Mouse (Mus musculus): ENCODE data around the gene Tax1bp1. TPM values are rescaled to one million over a fixed set of nuclear protein-coding genes. Genes with fewer than 3 reads are reported as not detected.

The Tax1bp1 gene
- polyA plus RNA-seq, 1 experiment from 2014 or later, result 114 TPM

- H3K4me1 ChIP-seq (replicated peaks; ENCODE audit: control insufficient read depth, insufficient read depth, low read length), result no peaks in the 10 kb centered on the region
- ATAC-seq (replicated peaks; ENCODE audit: low FRiP score) (no peak), DNase-seq (ENCODE audit: low spot score) (no peak)
- H3K9ac ChIP-seq (ENCODE audit: low read length), result no peak overlapping the region
- H3K4me3 ChIP-seq (ENCODE audit: low read depth, low read length), result no peak overlapping the region
- H3K9me3 ChIP-seq (ENCODE audit: control insufficient read depth, low read length), result no peaks in the 10 kb centered on the region
- H3K4me2 ChIP-seq (ENCODE audit: low read depth, low read length, severe bottlenecking), result no peak overlapping the region
- H3K27ac ChIP-seq (ENCODE audit: low read depth, low read length), result no peak overlapping the region
- no peaks in the 10 kb centered on the region for H3K27me3 ChIP-seq (ENCODE audit: control insufficient read depth, insufficient read depth, low read length)
- no peaks in the 10 kb centered on the region for H3K36me3 ChIP-seq (ENCODE audit: control insufficient read depth, insufficient read depth, low read length)
- WGBS, result 91% methylated on average over 6 of the region's 6 CpGs
These were observed 21.0 kb upstream of the Tax1bp1 start for GRCm38 (mm10) chr6:52692451-52693063.

GRCm38 (mm10) chr6:52697964-52698535, 15.5 kb upstream of the Tax1bp1 start:
- no peaks in the 10 kb centered on the region for H3K9me3 ChIP-seq (ENCODE audit: control insufficient read depth, low read length)
- no peak for ATAC-seq (replicated peaks; ENCODE audit: low FRiP score)
- 67% methylated on average over 4 of the region's 4 CpGs for WGBS

GRCm38 (mm10) chr6:52699050-52699449, 14.5 kb upstream of the Tax1bp1 start:
- H3K4me3 ChIP-seq (ENCODE audit: low read depth, low read length), result no peak overlapping the region
- no peak overlapping the region for H3K9ac ChIP-seq (ENCODE audit: low read length)
- H3K9me3 ChIP-seq (ENCODE audit: control insufficient read depth, low read length), result no peaks in the 10 kb centered on the region
- no peak overlapping the region for H3K27ac ChIP-seq (ENCODE audit: low read depth, low read length)
- DNase-seq (ENCODE audit: low spot score) (no peak), ATAC-seq (replicated peaks; ENCODE audit: low FRiP score) (no peak)
- no peak overlapping the region for H3K4me2 ChIP-seq (ENCODE audit: low read depth, low read length, severe bottlenecking)
- no peaks in the 10 kb centered on the region for H3K27me3 ChIP-seq (ENCODE audit: control insufficient read depth, insufficient read depth, low read length)
- no peaks in the 10 kb centered on the region for H3K36me3 ChIP-seq (ENCODE audit: control insufficient read depth, insufficient read depth, low read length)
- H3K4me1 ChIP-seq (replicated peaks; ENCODE audit: control insufficient read depth, insufficient read depth, low read length), result no peaks in the 10 kb centered on the region
- 81% methylated on average over 1 of the region's 1 CpGs for WGBS

More at GRCm38 (mm10) chr6:52697964-52698535, 15.5 kb upstream of the Tax1bp1 start:
- H3K4me2 ChIP-seq (ENCODE audit: low read depth, low read length, severe bottlenecking), result no peak overlapping the region
- H3K4me1 ChIP-seq (replicated peaks; ENCODE audit: control insufficient read depth, insufficient read depth, low read length), result no peaks in the 10 kb centered on the region
- no peak for DNase-seq (ENCODE audit: low spot score)
- H3K36me3 ChIP-seq (ENCODE audit: control insufficient read depth, insufficient read depth, low read length), result no peaks in the 10 kb centered on the region
- H3K4me3 ChIP-seq (ENCODE audit: low read depth, low read length), result no peak overlapping the region
- H3K27ac ChIP-seq (ENCODE audit: low read depth, low read length), result no peak overlapping the region
- no peaks in the 10 kb centered on the region for H3K27me3 ChIP-seq (ENCODE audit: control insufficient read depth, insufficient read depth, low read length)
- H3K9ac ChIP-seq (ENCODE audit: low read length), result no peak overlapping the region

DNA sequence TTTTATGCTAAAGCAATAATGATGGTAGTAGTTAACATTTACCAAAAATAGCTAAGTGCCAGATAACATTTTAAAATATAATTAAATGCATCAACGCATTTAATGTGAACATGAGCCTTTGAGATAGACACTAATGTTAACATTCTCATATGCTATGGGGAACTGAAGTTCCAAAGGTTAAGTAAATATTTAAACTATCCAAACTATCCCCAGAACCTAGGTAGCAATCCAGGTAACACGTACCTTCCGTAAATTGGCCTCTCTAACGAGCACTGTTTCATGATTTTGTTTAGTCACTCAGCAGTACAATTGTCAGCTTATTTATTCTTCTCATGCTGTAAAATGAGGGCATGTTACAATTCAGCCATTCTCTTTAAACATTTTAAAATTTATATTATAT, 13.6 kb upstream of the Tax1bp1 start:
- H3K27me3 ChIP-seq (ENCODE audit: control insufficient read depth, insufficient read depth, low read length), result no peaks in the 10 kb centered on the region
- no peak overlapping the region for H3K27ac ChIP-seq (ENCODE audit: low read depth, low read length)
- no peaks in the 10 kb centered on the region for H3K9me3 ChIP-seq (ENCODE audit: control insufficient read depth, low read length)
- H3K9ac ChIP-seq (ENCODE audit: low read length), result no peak overlapping the region
- H3K4me3 ChIP-seq (ENCODE audit: low read depth, low read length), result no peak overlapping the region
- DNase-seq (ENCODE audit: low spot score), result no peak
- 93% methylated on average over 4 of the region's 4 CpGs for WGBS
- H3K36me3 ChIP-seq (ENCODE audit: control insufficient read depth, insufficient read depth, low read length), result no peaks in the 10 kb centered on the region
- ATAC-seq (replicated peaks; ENCODE audit: low FRiP score), result no peak
- no peaks in the 10 kb centered on the region for H3K4me1 ChIP-seq (replicated peaks; ENCODE audit: control insufficient read depth, insufficient read depth, low read length)
- no peak overlapping the region for H3K4me2 ChIP-seq (ENCODE audit: low read depth, low read length, severe bottlenecking)

- H3K4me3 ChIP-seq (ENCODE audit: low read depth, low read length), result no peak overlapping the region
- no peak overlapping the region for H3K9ac ChIP-seq (ENCODE audit: low read length)
- 92% methylated on average over 2 of the region's 2 CpGs for WGBS
- H3K4me2 ChIP-seq (ENCODE audit: low read depth, low read length, severe bottlenecking), result no peak overlapping the region
- H3K36me3 ChIP-seq (ENCODE audit: control insufficient read depth, insufficient read depth, low read length), result no peaks in the 10 kb centered on the region
- DNase-seq (ENCODE audit: low spot score) (no peak), ATAC-seq (replicated peaks; ENCODE audit: low FRiP score) (no peak)
- H3K9me3 ChIP-seq (ENCODE audit: control insufficient read depth, low read length), result no peaks in the 10 kb centered on the region
- no peaks in the 10 kb centered on the region for H3K27me3 ChIP-seq (ENCODE audit: control insufficient read depth, insufficient read depth, low read length)
- H3K4me1 ChIP-seq (replicated peaks; ENCODE audit: control insufficient read depth, insufficient read depth, low read length), result no peaks in the 10 kb centered on the region
- no peak overlapping the region for H3K27ac ChIP-seq (ENCODE audit: low read depth, low read length)
These were observed 10.3 kb upstream of the Tax1bp1 start for GRCm38 (mm10) chr6:52703263-52703662.

DNA sequence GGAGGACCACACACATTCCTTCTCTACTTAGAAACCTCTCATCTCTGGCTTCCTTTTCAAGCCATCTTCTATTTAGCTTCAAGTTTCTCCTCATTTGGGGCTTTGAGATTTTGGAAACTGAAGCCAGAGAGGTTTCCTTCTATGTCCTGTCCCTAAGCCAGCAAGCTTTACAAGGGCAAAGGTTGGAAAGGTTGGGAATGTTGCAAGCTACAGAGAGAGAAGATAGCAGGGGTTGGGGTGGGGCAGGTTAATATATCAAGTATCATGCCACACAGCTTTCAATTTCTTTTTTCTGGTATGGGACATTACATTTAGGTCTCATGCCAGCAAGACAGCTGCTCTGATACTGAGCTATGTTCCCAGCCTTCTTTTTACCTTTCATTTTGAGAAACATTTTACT, 8.2 kb upstream of the Tax1bp1 start:
- Histone ChIP-seq H3K36me3 (ENCODE audit: control insufficient read depth, insufficient read depth, low read length) (no peaks in the 10 kb centered on the region), H3K9me3 (ENCODE audit: control insufficient read depth, low read length) (no peaks in the 10 kb centered on the region), H3K4me1 (replicated peaks; ENCODE audit: control insufficient read depth, insufficient read depth, low read length) (no peaks in the 10 kb centered on the region), H3K4me3 (ENCODE audit: low read depth, low read length) (no peak overlapping the region), H3K4me2 (ENCODE audit: low read depth, low read length, severe bottlenecking) (no peak overlapping the region), H3K27ac (ENCODE audit: low read depth, low read length) (no peak overlapping the region), H3K27me3 (ENCODE audit: control insufficient read depth, insufficient read depth, low read length) (no peaks in the 10 kb centered on the region), H3K9ac (ENCODE audit: low read length) (no peak overlapping the region)
- ATAC-seq (replicated peaks; ENCODE audit: low FRiP score), result no peak
- DNase-seq (ENCODE audit: low spot score), result no peak

DNA sequence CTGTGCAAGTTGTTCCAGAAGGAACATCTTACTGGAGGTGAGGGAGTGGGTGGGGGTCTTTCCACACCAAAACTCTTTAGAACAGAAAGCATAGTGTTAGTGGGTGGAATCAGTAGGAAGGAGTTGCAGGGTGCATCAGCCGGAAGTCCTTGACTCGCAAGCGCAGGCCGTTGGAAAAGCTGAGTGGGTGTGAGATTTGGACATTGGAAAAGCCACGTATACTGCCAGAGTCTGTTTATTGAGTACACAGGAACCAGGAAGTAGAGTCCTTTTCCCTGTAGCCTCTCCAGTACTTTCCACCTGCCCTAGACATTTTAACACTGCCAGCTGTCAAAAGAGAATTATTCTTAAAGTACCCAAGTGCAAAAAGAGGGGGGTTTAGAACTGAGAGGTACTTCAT, 5.7 kb upstream of the Tax1bp1 start:
- WGBS, result 95% methylated on average over 5 of the region's 5 CpGs

DNA sequence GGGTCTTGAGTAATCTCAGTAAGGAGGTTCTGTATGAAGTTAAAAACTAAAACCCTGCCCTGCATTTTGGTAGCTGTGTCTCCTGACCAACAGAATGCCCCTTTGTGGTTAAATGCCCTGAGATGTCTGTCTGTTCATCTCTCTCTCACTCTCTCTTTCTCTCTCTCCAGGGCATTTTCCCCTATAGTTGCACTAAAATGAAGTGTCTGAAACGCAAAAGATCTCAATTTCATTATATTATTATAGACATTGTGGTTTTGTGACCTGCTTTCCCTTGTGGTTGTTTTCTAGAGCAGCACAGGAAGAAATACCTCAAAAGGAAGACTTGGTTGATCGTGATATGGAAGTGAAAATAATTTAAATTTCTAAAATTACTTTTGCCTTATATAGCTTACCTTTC, 966 bp upstream of the Tax1bp1 start:
- no peaks in the 10 kb centered on the region for H3K9me3 ChIP-seq (ENCODE audit: control insufficient read depth, low read length)
- H3K36me3 ChIP-seq (ENCODE audit: control insufficient read depth, insufficient read depth, low read length), result no peaks in the 10 kb centered on the region
- no peak overlapping the region for H3K4me2 ChIP-seq (ENCODE audit: low read depth, low read length, severe bottlenecking)
- H3K9ac ChIP-seq (ENCODE audit: low read length), result no peak overlapping the region
- ATAC-seq (replicated peaks; ENCODE audit: low FRiP score), result no peak
- DNase-seq (ENCODE audit: low spot score), result no peak
- H3K27me3 ChIP-seq (ENCODE audit: control insufficient read depth, insufficient read depth, low read length), result no peaks in the 10 kb centered on the region
- no peak overlapping the region for H3K27ac ChIP-seq (ENCODE audit: low read depth, low read length)
- H3K4me3 ChIP-seq (ENCODE audit: low read depth, low read length), result no peak overlapping the region
- no peaks in the 10 kb centered on the region; the same call in 1 of the 2 replicates for H3K4me1 ChIP-seq (replicated peaks; ENCODE audit: control insufficient read depth, insufficient read depth, low read length)
- 78% methylated on average over 2 of the region's 2 CpGs for WGBS

More for the DNA sequence above, 5.7 kb upstream of the Tax1bp1 start:
- Histone ChIP-seq H3K27ac (ENCODE audit: low read depth, low read length) (no peak overlapping the region), H3K9ac (ENCODE audit: low read length) (no peak overlapping the region), H3K9me3 (ENCODE audit: control insufficient read depth, low read length) (no peaks in the 10 kb centered on the region), H3K4me3 (ENCODE audit: low read depth, low read length) (no peak overlapping the region), H3K4me2 (ENCODE audit: low read depth, low read length, severe bottlenecking) (no peak overlapping the region), H3K4me1 (replicated peaks; ENCODE audit: control insufficient read depth, insufficient read depth, low read length) (no peaks in the 10 kb centered on the region), H3K27me3 (ENCODE audit: control insufficient read depth, insufficient read depth, low read length) (no peaks in the 10 kb centered on the region), H3K36me3 (ENCODE audit: control insufficient read depth, insufficient read depth, low read length) (no peaks in the 10 kb centered on the region)
- ATAC-seq (replicated peaks; ENCODE audit: low FRiP score), result no peak
- DNase-seq (ENCODE audit: low spot score), result no peak
